Mouse (Mus musculus): Measurements from ENCODE around the gene Pramel5.
"Not testable (repeated sequence)": the region's sequence is repeated elsewhere in the genome, so short reads cannot be mapped to it uniquely, and the experiment has no call there.

Pramel5 gene

DNA sequence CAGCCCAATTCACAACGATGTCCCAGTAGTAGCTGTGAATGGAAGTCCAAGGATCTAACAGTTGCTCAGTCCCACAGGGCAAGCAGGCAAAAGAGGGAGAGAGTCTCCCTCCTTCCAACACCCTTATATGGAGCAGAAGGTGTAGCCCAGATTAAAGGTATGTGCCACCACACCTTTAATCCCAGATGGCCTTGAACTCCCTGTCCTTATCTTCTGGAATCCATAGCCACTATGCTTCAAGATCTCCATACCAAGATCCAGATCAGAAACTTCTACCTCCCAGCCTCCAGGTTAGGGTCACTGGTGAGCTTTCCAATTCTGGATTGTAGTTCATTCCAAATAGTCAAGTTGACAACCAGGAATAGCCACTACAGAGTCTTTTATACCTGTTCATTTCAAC lies at the start of gene Pramel5:
TSS of gene Pramel5 (minus strand) at position 101 of the 400 bp plus-strand sequence.
- DNase-seq, result not testable (repeated sequence)

GRCm38 (mm10) chr4:144329949-144330348 lies 49.7 kb upstream of the Pramel5 start, which contains the start of gene Gm13128:
Gene Gm13128, plus strand, starts transcription at chr4:144330249.
- not testable (repeated sequence) for DNase-seq

DNA sequence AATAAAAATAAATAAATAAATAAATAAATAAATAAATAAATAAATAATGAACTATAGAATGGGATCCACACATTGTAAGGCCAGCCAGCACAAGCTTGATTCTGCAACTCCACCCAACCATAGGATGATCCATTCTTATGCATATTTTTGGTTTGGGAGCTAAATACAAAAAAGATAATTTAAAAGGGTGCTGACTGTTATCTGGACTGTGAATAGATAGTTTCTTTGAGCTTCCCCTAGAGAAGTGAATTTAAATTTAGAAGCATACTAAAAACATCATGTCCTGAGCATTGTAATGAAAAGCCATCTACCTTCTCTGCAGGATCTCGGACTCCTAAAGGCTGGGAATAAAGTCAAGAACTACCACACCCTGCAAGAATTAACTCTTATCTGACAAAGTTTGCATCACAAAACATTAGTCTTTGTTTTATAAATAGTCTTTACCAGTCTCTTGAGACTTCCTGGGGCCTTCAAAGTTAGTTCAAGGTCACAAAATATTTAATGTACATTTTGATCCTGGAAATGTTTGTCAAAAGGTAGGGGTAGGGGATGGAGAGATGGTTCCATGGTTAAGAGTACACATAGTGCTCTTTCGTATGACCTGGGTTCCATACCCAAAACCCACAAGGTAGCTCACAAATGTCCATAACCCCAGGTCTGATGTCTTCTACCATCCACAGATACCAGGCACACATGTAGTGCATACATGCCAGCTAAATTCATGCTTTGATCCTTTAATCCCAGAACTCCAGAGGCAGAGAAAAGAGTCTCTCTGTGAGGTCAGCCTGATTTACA lies 32.6 kb upstream of the Pramel5 start:
- DNase-seq, result not testable (repeated sequence)

DNA sequence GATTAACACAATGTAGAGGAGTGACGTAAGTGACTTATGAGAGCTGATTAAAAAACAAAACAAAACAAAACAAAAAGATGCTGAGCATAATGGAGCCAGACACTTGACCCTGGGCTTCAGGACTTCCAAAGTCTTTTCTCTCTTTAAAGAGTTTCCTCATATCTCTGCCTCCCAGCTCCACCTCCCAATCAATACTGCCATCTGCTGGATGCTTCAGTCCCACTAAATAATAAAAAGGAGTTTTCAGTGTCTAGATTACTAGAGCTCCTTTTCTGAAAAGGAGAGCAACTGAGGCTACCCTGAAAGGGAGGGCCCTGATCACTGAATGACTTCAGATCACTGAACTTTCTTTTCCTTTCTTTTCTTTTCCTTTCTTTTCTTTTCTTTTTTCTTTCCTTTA lies 19.1 kb upstream of the Pramel5 start:
- DNase-seq, result not testable (repeated sequence)

DNA sequence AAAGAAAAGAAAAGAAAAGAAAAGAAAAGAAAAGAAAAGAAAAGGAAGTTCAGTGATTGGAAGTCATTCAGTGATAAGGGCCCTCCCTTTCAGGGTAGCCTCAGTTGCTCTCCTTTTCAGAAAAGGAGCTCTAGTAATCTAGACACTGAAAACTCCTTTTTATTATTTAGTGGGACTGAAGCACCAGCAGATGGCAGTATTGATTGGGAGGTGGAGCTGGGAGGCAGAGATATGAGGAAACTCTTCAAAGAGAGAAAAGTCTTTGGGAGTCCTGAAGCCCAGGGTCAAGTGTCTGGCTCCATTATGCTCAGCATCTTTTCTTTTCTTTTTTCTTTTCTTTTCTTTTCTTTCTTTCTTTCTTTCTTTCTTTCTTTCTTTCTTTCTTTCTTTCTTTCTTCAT lies 25.5 kb downstream of the Pramel5 start:
- DNase-seq, result not testable (repeated sequence)

All from right cerebral cortex, postnatal 4 days (tissue).